Mouse (Mus musculus) gastrocnemius, postnatal 25 days (tissue): Measurements from ENCODE around the gene Prkra. TPM values are rescaled to one million over a fixed set of nuclear protein-coding genes. Genes with fewer than 3 reads are reported as not detected.
"Not testable (repeated sequence)": the region's sequence is repeated elsewhere in the genome, so short reads cannot be mapped to it uniquely, and the experiment has no call there.

Experiments used
- DNase-seq: peaks from one replicate; pipeline ENCODE4 v3.0.0; 2022
- total RNA-seq, 2 experiments: library from RNA; stranded (reverse); gene quantifications; 1 replicate in 1 of 2; 2 replicates in 1 of 2; pipeline ENCODE4 v1.2.3; 2021

The Prkra gene
- total RNA-seq, 2 experiments from 2014 or later: 4.6 to 5.4 TPM

DNA sequence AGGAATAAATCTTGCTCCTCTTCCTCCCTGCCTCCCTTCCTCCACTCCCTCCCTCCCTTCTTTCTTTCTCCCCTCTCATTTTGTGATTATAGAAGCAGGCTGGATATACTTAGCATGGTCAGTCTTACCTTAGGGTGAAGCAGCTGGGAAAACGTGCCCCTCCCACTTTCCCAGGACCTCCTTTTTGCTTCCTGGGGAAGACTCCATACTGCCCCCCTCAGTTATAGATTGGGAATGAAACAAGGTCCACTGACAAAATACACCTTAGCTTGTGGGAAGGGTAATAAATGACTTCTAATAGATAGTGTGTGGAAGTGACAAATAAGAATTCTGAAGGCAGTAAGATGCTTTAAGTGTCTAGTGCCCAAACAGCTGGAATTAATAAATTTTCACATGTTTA, 8.2 kb upstream of the Prkra start:
- DNase-seq: no peak

GRCm38 (mm10) chr2:76655444-76655843, 7.6 kb upstream of the Prkra start:
- DNase-seq: no peak

GRCm38 (mm10) chr2:76654646-76655045, 6.8 kb upstream of the Prkra start:
- no peak for DNase-seq

DNA sequence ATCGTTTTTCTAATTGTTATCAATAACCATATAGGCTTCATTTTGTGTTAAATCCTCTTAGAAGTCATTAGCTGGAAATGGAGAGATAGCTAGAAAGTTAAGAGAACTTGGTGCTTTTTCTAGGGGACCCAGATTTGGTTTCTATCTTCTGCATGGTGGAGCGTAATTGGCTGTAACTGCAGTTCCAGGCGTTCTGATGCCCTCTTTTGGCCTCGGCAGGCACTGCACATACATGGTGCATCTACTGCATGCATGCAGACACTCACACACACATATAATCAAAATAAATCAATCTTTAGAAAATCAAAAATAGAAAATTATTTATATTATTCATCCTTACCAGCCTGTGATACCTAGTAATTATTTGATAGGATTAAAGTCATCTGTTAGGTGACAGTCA, 5.3 kb upstream of the Prkra start:
- DNase-seq: no peak

DNA sequence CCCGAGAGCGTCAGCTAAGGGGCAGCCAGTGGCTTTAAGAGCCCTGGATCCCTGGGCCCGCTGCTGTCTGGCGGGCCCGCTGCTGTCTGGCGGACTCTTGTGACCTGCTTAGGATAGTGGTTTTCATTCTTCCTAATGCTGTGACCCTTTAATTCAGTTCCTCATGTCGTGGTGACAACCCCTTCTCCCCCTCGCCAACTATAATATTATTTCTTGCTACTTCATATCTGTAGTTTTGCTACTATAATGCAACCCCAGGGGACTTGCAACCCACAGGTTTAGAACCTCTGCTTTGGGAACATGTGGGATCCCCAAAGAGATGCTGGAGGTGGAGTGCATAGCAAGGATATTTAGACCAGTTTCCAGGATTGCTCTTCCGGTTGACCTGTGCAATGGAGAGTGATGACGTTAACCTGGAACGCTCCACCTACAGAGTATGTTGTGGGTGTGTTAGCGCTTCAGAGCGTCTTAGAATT, 889 bp upstream of the Prkra start:
- no peak for DNase-seq

GRCm38 (mm10) chr2:76647441-76647869, 360 bp downstream of the Prkra start:
- no peak for DNase-seq

GRCm38 (mm10) chr2:76643801-76644200, 4.0 kb downstream of the Prkra start:
- no peak for DNase-seq

- DNase-seq: no peak
Observed at GRCm38 (mm10) chr2:76639637-76640036, 8.2 kb downstream of the Prkra start.

DNA sequence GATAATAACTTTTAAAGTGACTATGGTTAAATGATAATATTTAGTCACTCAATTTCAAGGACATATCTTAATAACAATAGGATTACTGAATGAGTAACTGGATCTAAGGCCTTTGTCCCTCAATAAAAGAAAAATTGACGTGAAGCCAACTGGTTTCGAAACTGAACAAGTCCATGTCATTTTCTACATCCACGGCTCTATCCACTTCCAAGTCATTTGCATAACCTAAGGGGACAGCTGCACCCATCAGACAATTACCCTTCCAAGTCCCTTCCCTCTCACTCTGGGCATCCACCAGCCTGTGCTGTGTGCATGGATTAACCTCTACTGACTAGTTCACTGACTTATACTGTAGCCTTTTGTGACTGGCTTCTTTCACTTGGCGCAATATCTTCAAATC, 16.2 kb downstream of the Prkra start:
- no peak for DNase-seq

DNA sequence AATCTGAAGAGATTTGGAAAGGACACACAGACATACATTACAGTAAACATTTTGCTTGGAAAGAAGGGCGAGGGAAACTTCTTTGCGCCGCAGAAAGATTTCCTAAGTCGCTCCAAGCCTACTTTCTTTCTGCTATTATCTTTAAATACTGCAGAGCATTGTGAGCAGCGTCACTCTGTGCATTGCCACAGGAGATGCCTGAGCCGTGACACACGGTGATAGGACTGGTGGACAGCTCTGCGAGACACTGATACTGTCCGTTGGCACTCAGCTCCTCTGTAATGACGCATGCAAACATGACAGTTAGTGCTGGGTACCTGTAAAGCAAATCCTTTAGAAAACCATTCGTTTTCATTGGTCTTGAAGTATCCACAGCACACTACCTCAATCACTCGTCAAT, 17.5 kb downstream of the Prkra start:
- DNase-seq: no peak

- not testable (repeated sequence) for DNase-seq
Observed at GRCm38 (mm10) chr2:76622316-76622715, 25.5 kb downstream of the Prkra start.

GRCm38 (mm10) chr2:76621724-76622123, 26.1 kb downstream of the Prkra start:
- no peak for DNase-seq

DNA sequence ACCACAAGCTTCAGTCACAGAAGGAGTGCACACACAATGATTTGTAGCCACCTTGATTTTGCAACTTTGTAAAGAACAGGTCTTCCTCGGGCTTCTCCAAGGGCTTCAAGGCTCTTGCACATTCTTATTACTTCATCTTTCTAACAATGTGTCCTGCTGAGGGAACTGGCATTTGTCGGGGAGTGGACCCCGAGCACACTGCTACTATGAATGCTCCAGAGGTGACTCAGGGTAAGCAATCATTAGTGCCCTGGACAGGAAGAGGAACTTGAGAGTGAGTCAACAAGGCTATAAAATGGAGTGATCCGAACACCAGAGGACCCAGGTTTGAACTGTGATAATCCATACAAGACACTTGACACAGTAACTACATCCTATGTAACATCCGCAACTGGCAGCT, 27.6 kb downstream of the Prkra start:
- no peak for DNase-seq

DNA sequence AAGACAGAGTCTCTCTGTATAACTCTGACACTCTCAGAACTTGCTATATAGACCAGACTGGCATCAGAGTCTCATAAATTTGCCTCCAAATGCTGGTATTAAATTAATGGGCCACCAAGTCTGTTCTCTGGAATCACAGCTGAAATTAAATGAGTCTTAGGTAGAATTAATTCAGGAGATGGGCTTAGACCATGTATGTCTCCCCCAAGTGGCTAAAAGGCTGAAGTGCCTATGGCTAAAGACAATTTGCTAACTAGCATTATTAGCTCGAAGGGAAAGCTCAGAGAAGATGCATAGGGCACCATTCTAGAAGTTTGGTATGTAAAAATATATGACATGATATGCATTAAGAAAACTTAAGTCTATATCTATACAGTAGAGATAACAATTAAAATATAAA, 29.7 kb downstream of the Prkra start:
- DNase-seq: no peak

GRCm38 (mm10) chr2:76611996-76612395, 35.8 kb downstream of the Prkra start:
- DNase-seq: no peak

GRCm38 (mm10) chr2:76610326-76611104, 37.3 kb downstream of the Prkra start:
- DNase-seq: no peak

- no peak for DNase-seq
Observed at GRCm38 (mm10) chr2:76606704-76607103, 41.1 kb downstream of the Prkra start.

GRCm38 (mm10) chr2:76602256-76602655, 45.6 kb downstream of the Prkra start:
- DNase-seq: no peak

GRCm38 (mm10) chr2:76599214-76599613, 48.6 kb downstream of the Prkra start:
- no peak for DNase-seq

- DNase-seq: no peak
Observed at GRCm38 (mm10) chr2:76597521-76597920, 50.3 kb downstream of the Prkra start.

- DNase-seq: no peak
Observed at GRCm38 (mm10) chr2:76592401-76592924, 55.4 kb downstream of the Prkra start.

DNA sequence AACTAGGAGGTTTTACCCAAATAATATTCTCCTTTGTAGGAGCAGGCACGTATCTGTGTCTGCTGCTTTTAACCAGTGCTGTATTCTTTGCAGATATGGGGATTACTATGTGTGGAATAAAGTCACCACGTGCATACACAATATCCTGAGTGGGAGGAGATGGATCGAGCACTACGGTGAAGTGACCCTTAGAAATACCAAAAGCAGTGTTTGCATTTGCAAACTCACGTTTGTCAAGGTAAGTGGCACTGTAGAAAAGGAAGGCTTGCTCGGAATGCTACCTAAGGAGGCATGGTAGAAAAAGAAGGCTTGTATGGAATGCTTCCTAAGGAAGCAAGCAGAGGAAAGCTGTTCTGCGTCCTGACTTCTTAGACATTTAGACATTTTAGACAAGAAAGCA, 57.6 kb downstream of the Prkra start:
- DNase-seq: no peak

- DNase-seq: no peak
Observed at GRCm38 (mm10) chr2:76586906-76587305, 60.9 kb downstream of the Prkra start.

GRCm38 (mm10) chr2:76585090-76585489, 62.7 kb downstream of the Prkra start:
- DNase-seq: no peak
